Mouse (Mus musculus) heart, postnatal 10 days (tissue): ENCODE data around the gene Olfr608. TPM values are rescaled to one million over a fixed set of nuclear protein-coding genes. Genes with fewer than 3 reads are reported as not detected.
"Not testable (repeated sequence)": the region's sequence is repeated elsewhere in the genome, so short reads cannot be mapped to it uniquely, and the experiment has no call there.

Source experiments
- DNase-seq, 2 experiments: peaks; one replicate each; pipeline ENCODE4 v3.0.0; 2021
- intact Hi-C: fragments of 180-260 bp; cut with DNase I; formaldehyde crosslinking; loops from one replicate; pipeline ENCODE4 v1.15.1; 2025
- total RNA-seq, 2 experiments: library from RNA; stranded (reverse); gene quantifications; 2 replicates each; pipeline ENCODE4 v1.2.3; 2021

Olfr608 gene
- under 1 TPM; 0.17 to 0.62 TPM for total RNA-seq

DNA sequence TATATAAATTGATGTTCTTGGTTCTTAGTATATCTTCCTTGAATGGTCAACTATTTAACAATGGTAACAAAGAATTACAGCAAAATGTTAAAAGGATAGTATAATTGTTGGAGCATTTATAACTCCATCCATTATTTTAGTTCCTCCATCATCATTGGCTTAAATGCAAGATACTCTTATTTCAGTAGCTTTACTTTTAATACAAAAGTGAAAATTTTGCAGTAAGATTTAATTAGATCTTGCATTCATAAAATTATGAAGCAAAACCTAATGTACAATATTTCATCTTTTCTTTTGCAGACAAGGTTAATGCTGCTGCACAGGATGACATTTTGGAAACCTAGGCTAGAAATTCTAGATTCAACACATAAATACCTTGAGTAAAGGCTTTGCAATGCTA is at the start of gene Olfr608:
Olfr608 (plus strand) TSS at position 301 of the 400 bp plus-strand sequence.
- intact Hi-C loops, result no loop called here

DNA sequence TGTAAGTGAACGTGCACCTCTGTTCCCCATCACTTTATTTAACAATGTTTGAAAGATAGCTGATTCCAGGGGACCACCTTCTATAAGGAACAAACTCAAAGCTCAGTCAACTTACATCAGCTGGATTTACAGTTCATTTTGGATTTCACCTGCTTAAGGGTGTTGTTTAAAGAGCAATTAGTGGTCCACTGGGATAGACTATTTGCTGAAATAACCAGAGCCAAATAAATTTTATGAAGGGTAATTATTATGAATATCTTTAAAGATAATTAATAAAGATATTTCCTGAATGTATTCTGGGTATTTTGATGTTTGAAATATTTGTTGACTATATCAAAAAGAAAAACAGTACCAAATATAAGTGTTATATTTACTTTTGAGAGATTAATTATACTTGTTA is 24.3 kb upstream of the Olfr608 start, which contains the start of gene Olfr605:
Olfr605 (minus strand) TSS at position 101 of the 400 bp plus-strand sequence.
- DNase-seq, result no peak
- intact Hi-C loops, result no loop called here

More for the DNA sequence above, at the start of gene Olfr608:
- DNase-seq, result no peak

DNA sequence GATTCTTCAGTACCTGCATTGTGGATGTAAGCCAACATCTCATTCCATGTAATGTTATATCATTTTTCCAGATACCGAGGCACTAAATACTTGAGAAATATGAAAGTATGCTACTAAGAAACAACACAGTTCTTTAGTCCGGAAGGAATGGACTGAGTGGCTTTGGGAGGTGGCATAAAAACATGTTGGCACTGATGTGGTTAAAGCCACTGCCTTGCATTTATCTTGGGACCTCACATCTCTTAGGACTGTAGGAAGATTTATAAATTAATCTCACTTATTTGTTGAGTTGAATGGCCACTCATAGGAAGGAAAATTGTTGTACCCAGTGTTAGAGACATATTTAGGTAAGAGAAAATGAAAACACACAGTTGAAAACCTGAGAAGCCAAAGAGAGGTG is 20.9 kb upstream of the Olfr608 start, which contains the start of gene Olfr606:
Olfr606 (plus strand) TSS at position 301 of the 400 bp plus-strand sequence.
- intact Hi-C loops, result no loop called here
- DNase-seq, result no peak

DNA sequence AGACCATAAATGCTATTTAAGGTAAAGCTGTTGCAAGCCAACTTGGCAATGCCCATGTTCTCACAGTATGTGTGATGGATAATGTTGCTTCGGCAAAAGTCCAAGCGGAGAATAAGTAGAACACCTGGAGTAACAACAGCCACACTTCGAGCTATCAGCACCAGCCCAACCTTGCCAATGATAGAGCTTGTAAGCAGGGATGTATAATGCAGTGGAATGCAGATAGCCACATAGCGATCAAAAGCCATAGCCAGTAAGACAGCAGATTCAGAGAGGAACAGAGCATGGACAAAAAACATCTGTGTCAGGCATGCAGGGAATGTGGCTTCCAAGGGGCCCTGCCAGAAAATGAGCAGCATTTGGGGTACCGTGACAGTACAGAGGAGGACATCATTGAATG is 9.1 kb upstream of the Olfr608 start:
- peak; percentile 29 to 35 for DNase-seq
- intact Hi-C loops, result no loop called here

DNA sequence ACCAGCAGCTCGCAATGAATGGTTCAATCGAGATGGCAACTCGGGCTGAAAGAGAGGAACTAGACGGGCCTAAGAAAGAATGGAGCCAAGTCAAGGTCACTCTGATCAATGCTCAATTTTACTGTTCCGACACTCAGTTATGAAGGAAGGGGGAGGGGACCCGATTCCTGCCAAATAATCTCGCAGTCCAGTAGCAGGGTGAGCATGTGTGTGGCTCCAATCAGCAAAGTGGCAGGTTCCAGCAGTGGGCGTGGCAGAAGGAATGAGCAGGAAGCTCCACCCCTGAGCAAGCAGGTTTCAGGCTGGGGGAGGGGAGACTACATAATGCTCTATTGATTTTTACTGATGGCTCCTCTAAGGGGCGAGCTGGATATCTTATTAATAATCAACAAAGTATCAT is 7.4 kb downstream of the Olfr608 start:
- intact Hi-C loops, DNase-seq: not testable (repeated sequence)

DNA sequence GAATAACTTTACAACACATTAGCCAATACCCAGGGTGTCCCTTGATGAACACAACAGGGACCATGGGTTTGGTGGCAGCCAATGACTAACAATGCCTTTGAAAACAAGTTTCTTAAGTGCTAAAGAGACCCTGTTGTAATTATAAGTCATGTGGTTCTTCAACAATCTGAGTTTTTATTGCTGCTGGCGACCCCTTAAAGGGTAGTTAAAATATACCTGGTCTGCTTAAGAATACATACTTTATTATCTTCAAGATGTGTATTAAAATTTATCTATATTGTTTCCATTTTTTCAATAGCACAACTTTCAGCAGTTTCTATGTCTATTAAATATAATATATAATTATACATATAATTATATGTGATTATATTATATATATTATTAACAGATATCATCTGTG is 28.3 kb downstream of the Olfr608 start, which contains the start of gene Olfr609:
Olfr609 (minus strand) TSS at position 101 of the 400 bp plus-strand sequence.
- intact Hi-C loops, result loop anchor here (10.0 kb wide), 1 partner anchor 67 kb away; the partner anchor contains the start of gene Olfr616
- no peak for DNase-seq

DNA sequence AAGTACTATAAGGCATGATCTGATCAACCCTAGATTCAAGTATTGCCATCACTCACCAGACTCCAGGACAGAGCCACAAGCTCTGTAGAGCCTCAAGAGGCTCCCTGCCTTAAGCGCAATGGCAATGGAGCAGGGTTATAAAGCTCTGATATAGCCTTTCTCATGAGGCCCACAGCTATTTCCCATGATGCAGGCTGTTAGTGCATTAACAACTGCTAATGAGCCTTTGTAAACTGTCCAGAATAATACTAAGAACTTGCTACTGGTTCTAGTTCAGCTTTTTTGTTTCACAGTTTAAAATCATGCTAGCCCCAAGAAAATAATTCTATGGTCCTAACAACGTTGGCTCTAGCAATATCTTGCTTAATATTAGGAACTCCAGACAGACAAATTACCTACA is 42.3 kb downstream of the Olfr608 start, which contains the start of gene Olfr610:
Olfr610 (minus strand) TSS at position 101 of the 400 bp plus-strand sequence.
- DNase-seq, result no peak

DNA sequence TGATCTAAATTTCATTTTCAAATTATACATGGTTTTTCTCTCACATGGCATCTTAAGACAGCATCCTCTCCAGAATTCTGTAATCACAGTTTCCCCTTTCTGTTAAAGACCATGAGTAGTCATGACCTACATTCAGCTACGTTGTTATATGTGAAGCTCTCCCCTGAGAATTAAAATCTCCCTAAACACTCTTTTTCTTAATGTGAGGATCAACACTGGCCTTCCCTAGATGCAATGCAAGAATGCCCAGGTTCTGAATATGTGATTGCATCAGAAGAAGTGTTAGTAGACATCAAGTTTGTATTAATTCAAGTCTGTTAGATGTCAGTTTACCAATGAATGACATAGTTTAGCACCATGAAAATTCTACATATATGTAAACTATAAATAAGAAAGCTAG is 51.1 kb downstream of the Olfr608 start, which contains the start of gene Olfr611:
Olfr611 (minus strand) TSS at position 101 of the 400 bp plus-strand sequence.
- intact Hi-C loops, result not testable (repeated sequence)

More for the DNA sequence above, 42.3 kb downstream of the Olfr608 start, which contains the start of gene Olfr610:
- intact Hi-C loops, result no loop called here

More for the DNA sequence above, 51.1 kb downstream of the Olfr608 start, which contains the start of gene Olfr611:
- DNase-seq, result not testable (repeated sequence)

Other genes with a start within 250 kb of the Olfr608 start
- not detected for gene Usp17ld, start 217.4 kb upstream of the Olfr608 start, total RNA-seq
- not detected for gene Olfr596, start 164.2 kb upstream of the Olfr608 start, total RNA-seq
- gene Olfr597, start 153.6 kb upstream of the Olfr608 start, total RNA-seq, result not detected
- not detected for gene Olfr598, start 146.3 kb upstream of the Olfr608 start, total RNA-seq
- not detected for gene Olfr599, start 134.0 kb upstream of the Olfr608 start, total RNA-seq
- not detected for gene Olfr600, start 120.2 kb upstream of the Olfr608 start, total RNA-seq
- not detected for gene Olfr601, start 107.2 kb upstream of the Olfr608 start, total RNA-seq
- not detected for gene Olfr603, start 83.7 kb upstream of the Olfr608 start, total RNA-seq
- not detected for gene Usp17lc, start 54.8 kb upstream of the Olfr608 start, total RNA-seq
- not detected for gene Olfr605, start 24.4 kb upstream of the Olfr608 start, total RNA-seq
- gene Olfr606, start 20.8 kb upstream of the Olfr608 start, total RNA-seq, result not detected
- gene Olfr607, start 5.7 kb upstream of the Olfr608 start, total RNA-seq, result not detected
- not detected for gene Olfr609, start 28.2 kb downstream of the Olfr608 start, total RNA-seq
- gene Olfr610, start 42.2 kb downstream of the Olfr608 start, total RNA-seq, result not detected
- not detected for gene Olfr611, start 51.0 kb downstream of the Olfr608 start, total RNA-seq
- gene Olfr612, start 72.8 kb downstream of the Olfr608 start, total RNA-seq, result not detected
- gene Olfr613, start 78.2 kb downstream of the Olfr608 start, total RNA-seq, result not detected
- gene Olfr615, start 86.2 kb downstream of the Olfr608 start, total RNA-seq, result not detected
- not detected for gene Olfr616, start 99.3 kb downstream of the Olfr608 start, total RNA-seq
- not detected for gene Olfr617, start 103.2 kb downstream of the Olfr608 start, total RNA-seq
- gene Olfr618, start 120.2 kb downstream of the Olfr608 start, total RNA-seq, result not detected
- gene Olfr619, start 130.7 kb downstream of the Olfr608 start, total RNA-seq, result not detected
- gene Olfr620, start 142.7 kb downstream of the Olfr608 start, total RNA-seq, result not detected
- gene Olfr622, start 172.8 kb downstream of the Olfr608 start, total RNA-seq, result not detected
- not detected for gene Olfr623, start 193.8 kb downstream of the Olfr608 start, total RNA-seq
- not detected for gene Olfr624, start 201.3 kb downstream of the Olfr608 start, total RNA-seq
- not detected for gene Olfr625-ps1, start 212.8 kb downstream of the Olfr608 start, total RNA-seq
- not detected for gene Olfr243, start 244.8 kb downstream of the Olfr608 start, total RNA-seq